Mouse (Mus musculus) urinary bladder, adult 2 months (tissue): ENCODE results near the gene Fbln2. TPM values are rescaled to one million over a fixed set of nuclear protein-coding genes. Genes with fewer than 3 reads are reported as not detected.

Source experiments
- DNase-seq: peaks from one replicate; pipeline ENCODE4 v3.0.0; 2022; ENCODE audit warnings: low spot score
- polyA plus RNA-seq: library from polyadenylated mRNA; depleted of rRNA; stranded (reverse); fragments of >200 nt; gene quantifications from 2 replicates; pipeline ENCODE4 v1.2.3, GENCODE M21; 2012

Gene Fbln2
- polyA plus RNA-seq, 1 experiment, result 60.4 TPM

GRCm38 (mm10) chr6:91192851-91193545 is 19.3 kb upstream of the Fbln2 start:
- no peak for DNase-seq

GRCm38 (mm10) chr6:91198456-91198855 is 13.8 kb upstream of the Fbln2 start:
- DNase-seq, result no peak

GRCm38 (mm10) chr6:91200429-91201188 is 11.6 kb upstream of the Fbln2 start:
- DNase-seq, result no peak

- DNase-seq, result no peak
Measured at GRCm38 (mm10) chr6:91201881-91202341, 10.3 kb upstream of the Fbln2 start.

GRCm38 (mm10) chr6:91202571-91202970 is 9.7 kb upstream of the Fbln2 start:
- no peak for DNase-seq

- DNase-seq, result no peak
Measured at GRCm38 (mm10) chr6:91205346-91205745, 6.9 kb upstream of the Fbln2 start.

- no peak for DNase-seq
Measured at GRCm38 (mm10) chr6:91205791-91206190, 6.5 kb upstream of the Fbln2 start.

GRCm38 (mm10) chr6:91207491-91207890 is 4.8 kb upstream of the Fbln2 start:
- no peak for DNase-seq

- DNase-seq, result no peak
Measured at GRCm38 (mm10) chr6:91209780-91210179, 2.5 kb upstream of the Fbln2 start.

- no peak for DNase-seq
Measured at GRCm38 (mm10) chr6:91210852-91211251, 1.4 kb upstream of the Fbln2 start.

GRCm38 (mm10) chr6:91212571-91212970 is 316 bp downstream of the Fbln2 start:
- DNase-seq, result peak; percentile 32

GRCm38 (mm10) chr6:91213287-91214218 is 1.3 kb downstream of the Fbln2 start:
- DNase-seq, result no peak

- DNase-seq, result no peak
Measured at GRCm38 (mm10) chr6:91215454-91215853, 3.2 kb downstream of the Fbln2 start.

- no peak for DNase-seq
Measured at GRCm38 (mm10) chr6:91218445-91218844, 6.2 kb downstream of the Fbln2 start.

- no peak for DNase-seq
Measured at GRCm38 (mm10) chr6:91218871-91219270, 6.6 kb downstream of the Fbln2 start.

- no peak for DNase-seq
Measured at GRCm38 (mm10) chr6:91220062-91220461, 7.8 kb downstream of the Fbln2 start.

GRCm38 (mm10) chr6:91221094-91221493 is 8.8 kb downstream of the Fbln2 start:
- no peak for DNase-seq

GRCm38 (mm10) chr6:91222694-91223346 is 10.6 kb downstream of the Fbln2 start:
- DNase-seq, result no peak

- no peak for DNase-seq
Measured at GRCm38 (mm10) chr6:91224939-91225338, 12.7 kb downstream of the Fbln2 start.

- DNase-seq, result no peak
Measured at GRCm38 (mm10) chr6:91225346-91225745, 13.1 kb downstream of the Fbln2 start.

GRCm38 (mm10) chr6:91226058-91226457 is 13.8 kb downstream of the Fbln2 start:
- no peak for DNase-seq

- DNase-seq, result no peak
Measured at GRCm38 (mm10) chr6:91228980-91229379, 16.7 kb downstream of the Fbln2 start.
